Mouse (Mus musculus): ENCODE results near the gene Lrr1. TPM values are rescaled to one million over a fixed set of nuclear protein-coding genes. Genes with fewer than 3 reads are reported as not detected.

Lrr1 gene
- polyA plus RNA-seq, 1 experiment = 6.5 TPM

- DNase-seq = no peak
- Histone ChIP-seq H3K4me1 (replicated peaks; ENCODE audit: control insufficient read depth, insufficient read depth, low read length) (peaks cover 3% of the 10 kb centered on the region; the same call in 1 of the 2 replicates), H3K4me3 (ENCODE audit: control insufficient read depth, insufficient read depth, low read length) (no peak overlapping the region), H3K27me3 (ENCODE audit: control insufficient read depth, insufficient read depth, low read length) (no peaks in the 10 kb centered on the region), H3K27ac (ENCODE audit: control insufficient read depth, insufficient read depth, low read length) (no peak overlapping the region), H3K36me3 (ENCODE audit: control insufficient read depth, insufficient read depth, low read length) (no peaks in the 10 kb centered on the region)
- no peak for TF ChIP-seq POLR2A (IDR thresholded peaks at IDR 0.05; ENCODE audit: control insufficient read depth, extremely low read depth, insufficient read depth, low read length, poor library complexity)
- no peak for TF ChIP-seq CTCF (IDR thresholded peaks at IDR 0.05; ENCODE audit: borderline replicate concordance, control insufficient read depth, extremely low read depth, insufficient read depth, low read length, poor library complexity)
Observed at GRCm38 (mm10) chr12:69198985-69199384, 30.4 kb downstream of the Lrr1 start.

- no peak within 1 kb of the TSS for H3K4me3 ChIP-seq (ENCODE audit: control insufficient read depth, insufficient read depth, low read length)
- TF ChIP-seq CTCF (IDR thresholded peaks at IDR 0.05; ENCODE audit: borderline replicate concordance, control insufficient read depth, extremely low read depth, insufficient read depth, low read length, poor library complexity) = no peak
- no peak for TF ChIP-seq POLR2A (IDR thresholded peaks at IDR 0.05; ENCODE audit: control insufficient read depth, extremely low read depth, insufficient read depth, low read length, poor library complexity)
- no peaks in the 10 kb centered on the region for H3K36me3 ChIP-seq (ENCODE audit: control insufficient read depth, insufficient read depth, low read length)
- H3K4me1 ChIP-seq (replicated peaks; ENCODE audit: control insufficient read depth, insufficient read depth, low read length) = no peaks in the 10 kb centered on the region
- H3K27ac ChIP-seq (ENCODE audit: control insufficient read depth, insufficient read depth, low read length) = no peak within 1 kb of the TSS
- 94% methylated on average over 16 of the region's 16 CpGs for WGBS
- H3K27me3 ChIP-seq (ENCODE audit: control insufficient read depth, insufficient read depth, low read length) = no peaks in the 10 kb centered on the region
- DNase-seq = no peak
Observed at GRCm38 (mm10) chr12:69204052-69204833, 35.6 kb downstream of the Lrr1 start, which contains the start of gene Gm49384. Gene Gm49384 (minus strand): TSS chr12:69204267.

DNA sequence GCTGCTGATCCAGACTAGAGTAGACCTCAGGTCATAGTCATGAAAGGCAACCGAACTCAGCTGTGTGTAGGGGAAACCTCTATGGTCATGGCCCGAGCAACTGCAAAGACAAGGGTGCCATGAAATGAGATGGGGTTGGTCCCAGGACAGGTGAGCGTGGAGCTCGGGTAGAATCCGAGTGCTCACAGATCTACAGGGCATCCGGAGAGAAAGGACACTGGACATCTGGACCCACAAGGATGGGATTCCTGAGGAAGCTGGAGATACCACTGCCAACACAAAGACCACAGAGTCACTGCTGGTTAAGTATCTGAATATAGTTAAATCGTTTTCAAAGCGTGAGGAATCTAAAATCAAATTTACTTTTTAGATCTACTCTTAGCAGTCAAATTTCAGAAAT, 38.8 kb downstream of the Lrr1 start:
- WGBS = 97% methylated on average over 8 of the region's 8 CpGs
- H3K4me3 ChIP-seq (ENCODE audit: control insufficient read depth, insufficient read depth, low read length) = no peak overlapping the region
- no peak overlapping the region for H3K27ac ChIP-seq (ENCODE audit: control insufficient read depth, insufficient read depth, low read length)
- no peaks in the 10 kb centered on the region for H3K36me3 ChIP-seq (ENCODE audit: control insufficient read depth, insufficient read depth, low read length)
- DNase-seq = no peak
- H3K27me3 ChIP-seq (ENCODE audit: control insufficient read depth, insufficient read depth, low read length) = no peaks in the 10 kb centered on the region
- TF ChIP-seq CTCF (IDR thresholded peaks at IDR 0.05; ENCODE audit: borderline replicate concordance, control insufficient read depth, extremely low read depth, insufficient read depth, low read length, poor library complexity) (no peak), POLR2A (IDR thresholded peaks at IDR 0.05; ENCODE audit: control insufficient read depth, extremely low read depth, insufficient read depth, low read length, poor library complexity) (no peak)
- H3K4me1 ChIP-seq (replicated peaks; ENCODE audit: control insufficient read depth, insufficient read depth, low read length) = no peaks in the 10 kb centered on the region

DNA sequence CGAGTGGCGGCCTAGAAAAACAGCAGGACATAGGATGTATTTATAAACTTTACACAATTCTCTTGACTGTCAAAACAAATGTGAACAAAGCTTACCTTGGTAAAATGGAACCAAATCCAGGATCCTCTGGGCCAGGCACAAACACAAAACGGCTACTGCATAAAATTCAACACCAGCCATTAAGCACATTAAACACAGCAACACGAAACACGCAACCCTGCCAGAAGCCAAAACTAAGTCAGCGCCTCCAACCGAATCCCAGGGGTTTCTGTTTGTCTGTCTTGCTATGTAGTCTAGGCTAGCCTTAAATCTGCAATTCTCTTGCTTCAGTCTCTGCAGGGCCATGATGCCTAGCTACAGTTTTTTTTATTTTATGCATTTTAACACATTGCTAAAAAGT, 39.3 kb downstream of the Lrr1 start:
- TF ChIP-seq POLR2A (IDR thresholded peaks at IDR 0.05; ENCODE audit: control insufficient read depth, extremely low read depth, insufficient read depth, low read length, poor library complexity) (no peak), CTCF (IDR thresholded peaks at IDR 0.05; ENCODE audit: borderline replicate concordance, control insufficient read depth, extremely low read depth, insufficient read depth, low read length, poor library complexity) (no peak)
- no peak overlapping the region for H3K27ac ChIP-seq (ENCODE audit: control insufficient read depth, insufficient read depth, low read length)
- no peaks in the 10 kb centered on the region for H3K36me3 ChIP-seq (ENCODE audit: control insufficient read depth, insufficient read depth, low read length)
- no peaks in the 10 kb centered on the region for H3K27me3 ChIP-seq (ENCODE audit: control insufficient read depth, insufficient read depth, low read length)
- H3K4me3 ChIP-seq (ENCODE audit: control insufficient read depth, insufficient read depth, low read length) = no peak overlapping the region
- 98% methylated on average over 7 of the region's 7 CpGs for whole genome bisulfite sequencing
- DNase-seq = no peak
- no peaks in the 10 kb centered on the region for H3K4me1 ChIP-seq (replicated peaks; ENCODE audit: control insufficient read depth, insufficient read depth, low read length)

- no peak overlapping the region for H3K4me3 ChIP-seq (ENCODE audit: control insufficient read depth, insufficient read depth, low read length)
- 91% methylated on average over 2 of the region's 2 CpGs for WGBS
- no peaks in the 10 kb centered on the region for H3K27me3 ChIP-seq (ENCODE audit: control insufficient read depth, insufficient read depth, low read length)
- TF ChIP-seq POLR2A (IDR thresholded peaks at IDR 0.05; ENCODE audit: control insufficient read depth, extremely low read depth, insufficient read depth, low read length, poor library complexity) = no peak
- TF ChIP-seq CTCF (IDR thresholded peaks at IDR 0.05; ENCODE audit: borderline replicate concordance, control insufficient read depth, extremely low read depth, insufficient read depth, low read length, poor library complexity) = no peak
- H3K27ac ChIP-seq (ENCODE audit: control insufficient read depth, insufficient read depth, low read length) = no peak overlapping the region
- H3K4me1 ChIP-seq (replicated peaks; ENCODE audit: control insufficient read depth, insufficient read depth, low read length) = no peaks in the 10 kb centered on the region
- DNase-seq = no peak
- H3K36me3 ChIP-seq (ENCODE audit: control insufficient read depth, insufficient read depth, low read length) = 0 out of 2 replicates have a peak, but pooled peaks cover 3% of the 10 kb centered on the region
Observed at GRCm38 (mm10) chr12:69208520-69208919, 39.9 kb downstream of the Lrr1 start.

DNA sequence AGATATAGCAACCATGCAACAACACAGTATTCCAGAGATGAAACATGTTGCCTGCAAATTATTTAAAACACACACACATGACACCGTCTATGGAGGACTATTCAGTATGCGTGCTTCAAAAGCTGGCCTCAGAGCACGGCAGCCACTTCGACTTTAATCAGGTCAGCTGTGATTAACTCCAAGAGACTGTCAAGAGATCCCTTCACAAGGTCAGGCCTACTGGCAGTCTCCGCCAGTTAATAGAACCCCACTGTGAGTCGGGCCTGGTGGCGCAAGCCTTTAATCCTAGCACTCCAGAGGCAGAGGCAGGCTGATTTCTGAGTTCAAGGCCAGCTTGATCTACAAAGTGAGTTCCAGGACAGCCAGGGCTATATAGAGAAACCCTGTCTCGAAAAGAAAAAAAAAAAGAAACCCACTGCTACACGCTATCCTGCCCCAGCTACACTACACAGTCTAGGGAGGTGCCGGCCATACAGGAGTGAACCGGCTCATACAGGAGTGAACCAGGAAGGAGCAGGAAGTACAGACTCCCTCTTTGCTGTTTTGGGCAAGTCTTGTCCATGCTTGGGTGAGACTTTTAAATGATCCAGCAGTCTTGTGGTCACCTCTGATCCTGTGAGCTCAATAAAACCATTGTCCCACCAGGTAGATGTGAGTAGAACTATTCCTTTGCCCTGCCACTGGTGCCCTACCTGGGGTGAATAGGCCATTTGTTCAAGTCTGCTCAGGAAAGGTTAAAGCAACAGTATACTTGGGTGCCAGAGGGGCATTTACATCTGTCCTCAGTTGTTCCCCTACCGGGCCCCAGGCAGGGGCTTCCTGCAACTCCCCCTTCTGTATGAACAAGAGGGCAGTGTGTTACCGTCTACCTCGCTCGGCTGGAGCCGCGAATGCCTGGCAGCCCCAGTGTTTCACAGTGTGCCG, 41.7 kb downstream of the Lrr1 start:
- H3K27ac ChIP-seq (ENCODE audit: control insufficient read depth, insufficient read depth, low read length) = no peak overlapping the region

More for the DNA sequence above, 41.7 kb downstream of the Lrr1 start:
- 0 out of 2 replicates have a peak, but pooled peaks cover 3% of the 10 kb centered on the region for H3K36me3 ChIP-seq (ENCODE audit: control insufficient read depth, insufficient read depth, low read length)
- H3K4me1 ChIP-seq (replicated peaks; ENCODE audit: control insufficient read depth, insufficient read depth, low read length) = no peaks in the 10 kb centered on the region
- no peak for DNase-seq
- H3K4me3 ChIP-seq (ENCODE audit: control insufficient read depth, insufficient read depth, low read length) = no peak overlapping the region
- H3K27me3 ChIP-seq (ENCODE audit: control insufficient read depth, insufficient read depth, low read length) = no peaks in the 10 kb centered on the region
- 97% methylated on average over 18 of the region's 18 CpGs for WGBS
- TF ChIP-seq POLR2A (IDR thresholded peaks at IDR 0.05; ENCODE audit: control insufficient read depth, extremely low read depth, insufficient read depth, low read length, poor library complexity) = no peak
- TF ChIP-seq CTCF (IDR thresholded peaks at IDR 0.05; ENCODE audit: borderline replicate concordance, control insufficient read depth, extremely low read depth, insufficient read depth, low read length, poor library complexity) = no peak

Measured in thymus, adult 2 months (tissue).